Mouse (Mus musculus) MEL (cell line): ENCODE results near the gene Eif2b5. TPM values are rescaled to one million over a fixed set of nuclear protein-coding genes. Genes with fewer than 3 reads are reported as not detected.

Source experiments
- DNase-seq: peaks from one replicate; pipeline ENCODE4 v3.0.0; 2011; ENCODE audit warnings: low read depth, low spot score
- H3K27ac ChIP-seq: 2 replicates; pipeline ENCODE4 v1.5.1; 2012; ENCODE audit warnings: low read depth, mild to moderate bottlenecking, control low read depth, low read length, moderate library complexity; ENCODE audit not compliant: control insufficient read depth
- H3K27me3 ChIP-seq, 2 experiments: fragments of 150-350 bp in 1 of 2; sonication (generic) in 1 of 2; 2 replicates each; pipeline ENCODE4 v1.6.1; 2012; ENCODE audit warnings: low read length in 2 of 2, mild to moderate bottlenecking in 2 of 2, improper control_type of control experiment in 1 of 2, moderate library complexity in 1 of 2; ENCODE audit not compliant: insufficient read depth in 2 of 2, control insufficient read depth in 1 of 2
- H3K36me3 ChIP-seq, 2 experiments: 2 replicates each; pipeline ENCODE4 v1.6.1; 2012 to 2014; ENCODE audit warnings: low read length in 2 of 2, improper control_type of control experiment in 1 of 2, inconsistent platforms in 1 of 2, mild to moderate bottlenecking in 1 of 2; ENCODE audit not compliant: insufficient read depth in 2 of 2, control insufficient read depth in 1 of 2
- H3K4me1 ChIP-seq, 2 experiments: fragments of 150-350 bp in 1 of 2; sonication (generic) in 1 of 2; 2 replicates each; pipeline ENCODE4 v1.6.1; 2012; ENCODE audit warnings: low read length in 2 of 2, improper control_type of control experiment in 1 of 2, mild to moderate bottlenecking in 1 of 2; ENCODE audit not compliant: insufficient read depth in 2 of 2, control insufficient read depth in 1 of 2
- H3K4me3 ChIP-seq, 2 experiments: fragments of 150-350 bp in 1 of 2; sonication (generic) in 1 of 2; 2 replicates each; pipeline ENCODE4 v1.5.1; 2012; ENCODE audit warnings: low read depth in 2 of 2, low read length in 2 of 2, mild to moderate bottlenecking in 2 of 2, moderate library complexity in 2 of 2, control low read depth in 1 of 2, improper control_type of control experiment in 1 of 2; ENCODE audit not compliant: control insufficient read depth in 1 of 2, insufficient read depth in 1 of 2
- H3K79me2 ChIP-seq: 2 replicates; pipeline ENCODE4 v1.6.1; 2012; ENCODE audit warnings: mild to moderate bottlenecking, low read length, moderate library complexity; ENCODE audit not compliant: control insufficient read depth, poor library complexity, insufficient read depth
- H3K9ac ChIP-seq: 2 replicates; pipeline ENCODE4 v1.6.1; 2012; ENCODE audit warnings: low read depth, mild to moderate bottlenecking, control low read depth, low read length, moderate library complexity; ENCODE audit not compliant: control insufficient read depth, poor library complexity, severe bottlenecking
- H3K9me3 ChIP-seq: fragments of 150-350 bp; sonication (generic); replicated peaks from 2 replicates; pipeline ENCODE4 v1.6.1; 2012; ENCODE audit warnings: mild to moderate bottlenecking, low read length, improper control_type of control experiment, moderate library complexity; ENCODE audit not compliant: insufficient read depth
- BHLHE40 ChIP-seq: IDR thresholded peaks from 2 replicates; pipeline ENCODE4 v1.6.1; 2012; ENCODE audit warnings: low read depth, mild to moderate bottlenecking, inconsistent platforms, low read length, improper control_type of control experiment, borderline replicate concordance
- CTCF ChIP-seq, 3 experiments: IDR thresholded peaks in 2 of 3; conservative IDR thresholded peaks in 1 of 3; 2 replicates each; pipeline ENCODE4 v1.5.1; 2011 to 2012; ENCODE audit warnings: low read length in 3 of 3, low read depth in 2 of 3, mild to moderate bottlenecking in 2 of 3, improper control_type of control experiment in 1 of 3, inconsistent platforms in 1 of 3, mixed read lengths in 1 of 3, moderate library complexity in 1 of 3; ENCODE audit not compliant: control insufficient read depth in 1 of 3, insufficient read depth in 1 of 3, poor library complexity in 1 of 3, severe bottlenecking in 1 of 3
- ELF1 ChIP-seq: IDR thresholded peaks from 2 replicates; pipeline ENCODE4 v1.6.1; 2014; ENCODE audit warnings: low read depth, mild to moderate bottlenecking, inconsistent platforms, low read length, improper control_type of control experiment, moderate library complexity
- ETS1 ChIP-seq: IDR thresholded peaks from 2 replicates; pipeline ENCODE4 v1.6.1; 2012; ENCODE audit warnings: low read depth, mild to moderate bottlenecking, inconsistent platforms, low read length, improper control_type of control experiment, moderate library complexity
- GABPA ChIP-seq: IDR thresholded peaks from 2 replicates; pipeline ENCODE4 v1.6.1; 2012; ENCODE audit warnings: low read depth, mild to moderate bottlenecking, inconsistent platforms, low read length, improper control_type of control experiment, moderate library complexity
- GATA1 ChIP-seq: IDR thresholded peaks from 2 replicates; pipeline ENCODE4 v1.6.1; 2011; ENCODE audit warnings: low read depth, low read length, improper control_type of control experiment
- HCFC1 ChIP-seq: IDR thresholded peaks from 2 replicates; pipeline ENCODE4 v1.6.1; 2012; ENCODE audit warnings: low read depth, mild to moderate bottlenecking, inconsistent platforms, low read length, improper control_type of control experiment, moderate library complexity
- JUND ChIP-seq: IDR thresholded peaks from 2 replicates; pipeline ENCODE4 v1.6.1; 2011; ENCODE audit warnings: low read depth, mild to moderate bottlenecking, improper control_type of control experiment, low read length
- KAT2A ChIP-seq: conservative IDR thresholded peaks from 2 replicates; pipeline ENCODE4 v1.6.1; 2012; ENCODE audit warnings: low read depth, low read length, improper control_type of control experiment, inconsistent platforms
- MAFK ChIP-seq: IDR thresholded peaks from 2 replicates; pipeline ENCODE4 v1.6.1; 2011; ENCODE audit warnings: low read depth, mild to moderate bottlenecking, low read length, improper control_type of control experiment, borderline replicate concordance
- MAX ChIP-seq: IDR thresholded peaks from 2 replicates; pipeline ENCODE4 v1.6.1; 2011; ENCODE audit warnings: low read length, improper control_type of control experiment
- MAZ ChIP-seq: IDR thresholded peaks from 2 replicates; pipeline ENCODE4 v1.6.1; 2012; ENCODE audit warnings: low read depth, mild to moderate bottlenecking, inconsistent platforms, low read length, improper control_type of control experiment
- MXI1 ChIP-seq: IDR thresholded peaks from 2 replicates; pipeline ENCODE4 v1.6.1; 2011; ENCODE audit warnings: mild to moderate bottlenecking, low read depth, low read length, improper control_type of control experiment
- MYC ChIP-seq: IDR thresholded peaks from 2 replicates; pipeline ENCODE4 v1.6.1; 2011; ENCODE audit warnings: low read depth, mild to moderate bottlenecking, low read length, improper control_type of control experiment, moderate library complexity
- NELFE ChIP-seq: IDR thresholded peaks from 2 replicates; pipeline ENCODE4 v1.6.1; 2011; ENCODE audit warnings: low read depth, low read length, improper control_type of control experiment
- NRF1 ChIP-seq: IDR thresholded peaks from 2 replicates; pipeline ENCODE4 v1.6.1; 2014; ENCODE audit warnings: low read depth, mild to moderate bottlenecking, inconsistent platforms, low read length, improper control_type of control experiment, moderate library complexity; ENCODE audit not compliant: poor library complexity, insufficient read depth, severe bottlenecking
- POLR2A ChIP-seq, 2 experiments: IDR thresholded peaks; 2 replicates each; pipeline ENCODE4 v1.6.1; 2011 to 2012; ENCODE audit warnings: low read length in 2 of 2, mild to moderate bottlenecking in 2 of 2, control low read depth in 1 of 2, improper control_type of control experiment in 1 of 2, low read depth in 1 of 2, moderate library complexity in 1 of 2; ENCODE audit not compliant: control insufficient read depth in 1 of 2, insufficient read depth in 1 of 2, poor library complexity in 1 of 2
- POLR2AphosphoS2 ChIP-seq: IDR thresholded peaks from 2 replicates; pipeline ENCODE4 v1.6.1; 2011; ENCODE audit warnings: low read length, improper control_type of control experiment
- POLR2AphosphoS5 ChIP-seq: IDR thresholded peaks from 2 replicates; pipeline ENCODE4 v1.6.1; 2012; ENCODE audit warnings: low read depth, borderline replicate concordance, mild to moderate bottlenecking, inconsistent platforms, low read length, moderate library complexity, mixed read lengths
- RCOR1 ChIP-seq: IDR thresholded peaks from 2 replicates; pipeline ENCODE4 v1.6.1; 2012; ENCODE audit warnings: low read depth, mild to moderate bottlenecking, inconsistent platforms, low read length, improper control_type of control experiment
- SIN3A ChIP-seq: IDR thresholded peaks from 2 replicates; pipeline ENCODE4 v1.6.1; 2012; ENCODE audit warnings: low read length, improper control_type of control experiment, inconsistent platforms
- SMC3 ChIP-seq: IDR thresholded peaks from 2 replicates; pipeline ENCODE4 v1.6.1; 2011; ENCODE audit warnings: low read depth, low read length, improper control_type of control experiment
- TAL1 ChIP-seq: IDR thresholded peaks from 2 replicates; pipeline ENCODE4 v1.6.1; 2012; ENCODE audit warnings: mild to moderate bottlenecking, inconsistent platforms, low read length, moderate library complexity, mixed read lengths
- TBP ChIP-seq: IDR thresholded peaks from 2 replicates; pipeline ENCODE4 v1.8.0; 2011; ENCODE audit warnings: low read depth, low read length, improper control_type of control experiment
- UBTF ChIP-seq: IDR thresholded peaks from 2 replicates; pipeline ENCODE4 v1.6.1; 2012; ENCODE audit warnings: low read depth, mild to moderate bottlenecking, inconsistent platforms, low read length, improper control_type of control experiment, moderate library complexity, borderline replicate concordance; ENCODE audit not compliant: insufficient read depth
- USF1 ChIP-seq: IDR thresholded peaks from 2 replicates; pipeline ENCODE4 v1.6.1; 2014; ENCODE audit warnings: low read depth, mild to moderate bottlenecking, inconsistent platforms, low read length, improper control_type of control experiment, moderate library complexity
- USF2 ChIP-seq, 2 experiments: IDR thresholded peaks; 2 replicates each; pipeline ENCODE4 v1.6.1; 2011 to 2012; ENCODE audit warnings: improper control_type of control experiment in 2 of 2, low read length in 2 of 2, borderline replicate concordance in 1 of 2, inconsistent platforms in 1 of 2, low read depth in 1 of 2, mild to moderate bottlenecking in 1 of 2; ENCODE audit not compliant: insufficient read depth in 1 of 2
- ZC3H11A ChIP-seq: IDR thresholded peaks from 2 replicates; pipeline ENCODE4 v1.6.1; 2012; ENCODE audit warnings: low read depth, mild to moderate bottlenecking, inconsistent platforms, low read length, improper control_type of control experiment
- ZNF384 ChIP-seq: IDR thresholded peaks from 2 replicates; pipeline ENCODE4 v1.6.1; 2012; ENCODE audit warnings: low read depth, mild to moderate bottlenecking, inconsistent platforms, low read length, improper control_type of control experiment
- polyA plus RNA-seq, 2 experiments: library from polyadenylated mRNA; stranded (reverse) in 1 of 2; unstranded in 1 of 2; fragments of >175 nt in 1 of 2; fragments of >200 nt in 1 of 2; gene quantifications; 2 replicates each; pipeline versions ENCODE4 v1.2.1 to v1.2.4; 2012; ENCODE audit warnings: low replicate concordance in 2 of 2, low read depth in 1 of 2; ENCODE audit not compliant: insufficient read length in 2 of 2, insufficient read depth in 1 of 2, missing spikeins in 1 of 2
- total RNA-seq: library from RNA; depleted of rRNA; stranded (reverse); fragments of 300-350 nt; gene quantifications from 2 replicates; pipeline ENCODE4 v1.2.3, GENCODE M21; 2012

The Eif2b5 gene
- total and polyA plus RNA-seq, 3 experiments = 91.1 to 131 (median 115) TPM

DNA sequence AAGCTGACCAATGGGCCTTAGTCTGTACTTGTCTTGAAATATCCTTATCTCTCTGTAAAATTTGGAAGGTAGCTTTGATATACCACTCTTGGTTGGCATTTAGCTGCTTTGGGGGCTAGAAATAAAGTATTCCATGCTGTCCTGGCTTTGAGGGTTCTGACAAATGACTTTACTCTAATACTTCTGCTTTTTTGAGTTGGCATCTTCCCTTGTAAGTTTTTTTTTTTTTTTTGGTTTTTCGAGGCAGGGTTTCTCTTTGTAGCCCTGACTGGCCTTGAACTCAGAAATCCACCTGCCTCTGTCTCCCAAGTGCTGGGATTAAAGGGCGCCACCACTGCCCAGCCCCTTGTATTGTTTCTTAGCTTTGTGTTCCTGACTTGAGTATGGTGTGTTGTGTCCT lies 5.2 kb upstream of the Eif2b5 start:
- Histone ChIP-seq H3K4me1 (peaks cover 3 to 14% of the 10 kb centered on the region in 2 experiments), H3K4me3 (no peak overlapping the region), H3K27ac (no peak overlapping the region), H3K9ac (no peak overlapping the region), H3K9me3 (no peaks in the 10 kb centered on the region), H3K36me3 (peaks cover 0 to 14% of the 10 kb centered on the region in 2 experiments; a peak in 2 of 4 replicates), H3K79me2 (no peaks in the 10 kb centered on the region), H3K27me3 (no peaks in the 10 kb centered on the region)
- DNase-seq = peak; percentile 59
- no peak for TF ChIP-seq MAX
- TF ChIP-seq MAZ = no peak
- no peak for TF ChIP-seq POLR2AphosphoS5
- no peak for TF ChIP-seq ZC3H11A
- no peak for TF ChIP-seq POLR2AphosphoS2
- no peak for TF ChIP-seq USF1
- no peak for TF ChIP-seq NRF1
- TF ChIP-seq SMC3 = no peak
- no peak for TF ChIP-seq POLR2A (IDR thresholded peaks at IDR 0.05; ENCODE audit: control insufficient read depth in 1 of 2, insufficient read depth in 1 of 2, low read depth in 1 of 2, low read length in 2 of 2, poor library complexity in 1 of 2)
- TF ChIP-seq JUND = no peak
- TF ChIP-seq SIN3A = no peak
- TF ChIP-seq GABPA = no peak
- TF ChIP-seq BHLHE40 = no peak
- TF ChIP-seq KAT2A = no peak
- TF ChIP-seq ZNF384 = peak; percentile 91
- TF ChIP-seq TBP = 0 out of 2 replicates have a peak, but pooled peaks have one; percentile 14

DNA sequence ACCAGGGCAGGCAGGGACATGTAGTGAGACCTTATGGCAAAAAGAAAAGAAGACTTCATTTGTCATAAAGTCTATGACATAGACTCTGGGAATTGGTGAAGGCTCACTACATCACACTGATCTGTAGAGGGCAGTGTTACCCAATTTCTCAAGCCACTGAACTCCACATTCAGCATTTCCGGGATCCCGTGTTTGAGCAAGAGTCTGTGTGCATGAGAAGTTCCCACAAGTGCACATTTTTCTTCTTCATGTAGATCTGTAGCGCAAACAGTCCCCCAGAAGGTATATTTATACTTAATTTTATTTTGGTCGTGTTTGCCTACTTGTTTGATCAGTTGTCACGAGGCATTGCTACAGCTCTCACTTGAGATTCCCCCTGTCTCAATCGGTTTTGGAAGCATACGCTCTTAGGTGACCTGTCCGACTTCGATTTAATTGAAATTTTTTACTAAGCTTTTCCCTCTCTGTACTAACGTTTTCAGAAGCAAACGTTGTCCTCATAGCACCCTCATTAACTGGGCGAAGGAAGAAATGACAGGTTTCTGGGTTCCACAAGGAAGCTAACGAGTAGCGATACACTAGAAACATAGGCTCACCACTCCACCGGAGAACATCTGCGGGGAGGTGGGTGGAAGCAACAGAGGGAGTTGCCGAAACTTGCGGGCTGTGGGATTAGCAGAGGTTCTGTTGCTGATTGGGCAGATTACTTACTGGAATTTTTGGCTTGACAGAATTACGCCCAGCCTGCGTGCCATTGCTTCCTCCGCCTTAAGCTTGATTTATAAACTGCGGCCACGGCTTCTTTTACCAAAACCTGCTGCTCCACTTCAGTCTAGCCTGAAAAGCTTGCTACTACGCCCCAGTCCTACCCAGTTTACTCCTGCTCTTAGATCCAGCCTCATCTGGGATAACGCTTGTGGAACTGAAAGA lies 1.7 kb upstream of the Eif2b5 start:
- no peaks in the 10 kb centered on the region for H3K9me3 ChIP-seq
- H3K4me3 ChIP-seq = no peak overlapping the region
- peaks cover 11% of the 10 kb centered on the region for H3K79me2 ChIP-seq
- no peaks in the 10 kb centered on the region for H3K27me3 ChIP-seq
- peaks cover 9 to 18% of the 10 kb centered on the region in 2 experiments for H3K36me3 ChIP-seq
- H3K9ac ChIP-seq = no peak overlapping the region
- H3K27ac ChIP-seq = no peak overlapping the region
- H3K4me1 ChIP-seq = peaks cover 5 to 8% of the 10 kb centered on the region in 2 experiments
- peak; percentile 82 for DNase-seq
- TF ChIP-seq KAT2A = no peak
- no peak for TF ChIP-seq ETS1
- no peak for TF ChIP-seq RCOR1
- no peak for TF ChIP-seq JUND
- no peak for TF ChIP-seq POLR2AphosphoS5
- peak; percentile 42 to 84 (median 67) for TF ChIP-seq CTCF (IDR thresholded peaks at IDR 0.05 in 2 of 3, conservative IDR thresholded peaks at IDR 0.05 in 1 of 3; ENCODE audit: control insufficient read depth in 1 of 3, insufficient read depth in 1 of 3, low read depth in 2 of 3, low read length in 3 of 3, poor library complexity in 1 of 3, severe bottlenecking in 1 of 3)
- TF ChIP-seq USF1 = no peak
- TF ChIP-seq ZC3H11A = peak; percentile 52; the same call in 1 of the 2 replicates
- TF ChIP-seq UBTF = no peak
- peak; percentile 46; the same call in 1 of the 2 replicates for TF ChIP-seq HCFC1
- TF ChIP-seq MXI1 = 0 out of 2 replicates have a peak, but pooled peaks have one; percentile 38
- TF ChIP-seq GATA1 = no peak
- no peak for TF ChIP-seq NELFE
- no peak for TF ChIP-seq POLR2A (IDR thresholded peaks at IDR 0.05; ENCODE audit: control insufficient read depth in 1 of 2, insufficient read depth in 1 of 2, low read depth in 1 of 2, low read length in 2 of 2, poor library complexity in 1 of 2)
- TF ChIP-seq TAL1 = no peak
- 0 out of 2 replicates have a peak, but pooled peaks have one; percentile 20 for TF ChIP-seq MYC
- TF ChIP-seq ELF1 = peak; percentile 81
- TF ChIP-seq MAFK = no peak
- TF ChIP-seq USF2 (IDR thresholded peaks at IDR 0.05; ENCODE audit: borderline replicate concordance in 1 of 2, insufficient read depth in 1 of 2, low read depth in 1 of 2, low read length in 2 of 2) = no peak
- no peak for TF ChIP-seq BHLHE40
